Mouse (Mus musculus) macrophage (primary cell): ENCODE results near the gene Ddx50. TPM values are rescaled to one million over a fixed set of nuclear protein-coding genes. Genes with fewer than 3 reads are reported as not detected.
"Not testable (repeated sequence)": the region's sequence is repeated elsewhere in the genome, so short reads cannot be mapped to it uniquely, and the experiment has no call there.

Experiments used
- H3K27ac ChIP-seq: fragments of 350-480 bp; formaldehyde crosslinking; 2 replicates; pipeline ENCODE4 v1.9.0; 2021
- H3K36me3 ChIP-seq: fragments of 350-480 bp; formaldehyde crosslinking; 2 replicates; pipeline ENCODE4 v1.9.0; 2021; ENCODE audit errors: inconsistent target
- H3K4me3 ChIP-seq: fragments of 350-480 bp; formaldehyde crosslinking; 2 replicates; pipeline ENCODE4 v1.9.0; 2021; ENCODE audit errors: inconsistent target
- H3K79me2 ChIP-seq: fragments of 350-480 bp; formaldehyde crosslinking; 2 replicates; pipeline ENCODE4 v1.9.0; 2021; ENCODE audit errors: inconsistent target
- WGBS: methylation state at CpG from one replicate; pipeline ENCODE4 v1.1.7; 2026; ENCODE audit warnings: inconsistent platforms; ENCODE audit not compliant: missing documents; 5-methylcytosine and 5-hydroxymethylcytosine counted together
- polyA plus RNA-seq: library from polyadenylated mRNA; stranded (reverse); fragments of 250-400 nt; gene quantifications from 3 replicates; pipeline ENCODE4 v1.2.4, GENCODE M21; 2018; ENCODE audit warnings: inconsistent platforms

The Ddx50 gene
- polyA plus RNA-seq, 1 experiment from 2014 or later: 56.0 TPM

- H3K79me2 ChIP-seq: peaks cover 2% of the 10 kb centered on the region
- peaks cover 67% of the 10 kb centered on the region for H3K36me3 ChIP-seq
- WGBS: 88% methylated on average over 7 of the region's 7 CpGs
- H3K4me3 ChIP-seq: no peak overlapping the region
- no peak overlapping the region for H3K27ac ChIP-seq
Observed at GRCm38 (mm10) chr10:62582701-62583100, 68.3 kb downstream of the Ddx50 start.

GRCm38 (mm10) chr10:62582263-62582662, 68.8 kb downstream of the Ddx50 start:
- Histone ChIP-seq H3K79me2 (peaks cover 6% of the 10 kb centered on the region), H3K4me3 (no peak overlapping the region), H3K36me3 (peaks cover 62% of the 10 kb centered on the region), H3K27ac (no peak overlapping the region)
- WGBS: 88% methylated on average over 17 of the region's 17 CpGs

GRCm38 (mm10) chr10:62579129-62579528, 71.9 kb downstream of the Ddx50 start:
- H3K4me3 ChIP-seq, H3K27ac ChIP-seq: not testable (repeated sequence)
- H3K79me2 ChIP-seq: peaks cover 31% of the 10 kb centered on the region
- WGBS: 94% methylated on average over 6 of the region's 13 CpGs
- peaks cover 41% of the 10 kb centered on the region for H3K36me3 ChIP-seq

GRCm38 (mm10) chr10:62578338-62579100, 72.5 kb downstream of the Ddx50 start, which contains the start of gene Kif1bp:
TSS of gene Kif1bp (minus strand) at chr10:62578457.
- H3K27ac ChIP-seq: no peak within 1 kb of the TSS
- H3K79me2 ChIP-seq: peaks cover 31% of the 10 kb centered on the region
- H3K36me3 ChIP-seq: peaks cover 40% of the 10 kb centered on the region
- H3K4me3 ChIP-seq: peak within 1 kb of the TSS; percentile 75
- 6% methylated on average over 33 of the region's 33 CpGs for WGBS

- Histone ChIP-seq H3K4me3 (peak overlapping the region; percentile 75), H3K36me3 (peaks cover 33% of the 10 kb centered on the region), H3K79me2 (peaks cover 31% of the 10 kb centered on the region), H3K27ac (no peak overlapping the region)
- WGBS: 3% methylated on average over 54 of the region's 54 CpGs
Observed at GRCm38 (mm10) chr10:62577673-62578337, 73.2 kb downstream of the Ddx50 start.

- Histone ChIP-seq H3K27ac (no peak overlapping the region), H3K79me2 (peaks cover 31% of the 10 kb centered on the region), H3K4me3 (no peak overlapping the region), H3K36me3 (peaks cover 16% of the 10 kb centered on the region)
- WGBS: 88% methylated on average over 13 of the region's 13 CpGs
Observed at GRCm38 (mm10) chr10:62575001-62575400, 76.0 kb downstream of the Ddx50 start.

GRCm38 (mm10) chr10:62570126-62570871, 80.7 kb downstream of the Ddx50 start:
- peaks cover 59% of the 10 kb centered on the region for H3K36me3 ChIP-seq
- H3K27ac ChIP-seq: no peak overlapping the region
- 69% methylated on average over 7 of the region's 7 CpGs for WGBS
- H3K79me2 ChIP-seq: peaks cover 4% of the 10 kb centered on the region; the same call in 1 of the 2 replicates
- no peak overlapping the region for H3K4me3 ChIP-seq

- WGBS: 83% methylated on average over 4 of the region's 4 CpGs
- Histone ChIP-seq H3K79me2 (no peaks in the 10 kb centered on the region), H3K4me3 (no peak overlapping the region), H3K27ac (no peak overlapping the region), H3K36me3 (peaks cover 59% of the 10 kb centered on the region)
Observed at GRCm38 (mm10) chr10:62568861-62569260, 82.2 kb downstream of the Ddx50 start.

Other genes starting within 250 kb of the Ddx50 start
- gene Hkdc1, start 228.7 kb downstream of the Ddx50 start, polyA plus RNA-seq: not detected in 3 replicates
- 0.26 TPM in 1 of 3 replicates, not detected in the others for gene 4930507D05Rik, start 201.7 kb downstream of the Ddx50 start, polyA plus RNA-seq
- gene Supv3l1, start 201.5 kb downstream of the Ddx50 start, polyA plus RNA-seq: 9.8 to 13.0 TPM (median 12.9 TPM) in 3 replicates
- gene Vps26a, start 164.4 kb downstream of the Ddx50 start, polyA plus RNA-seq: 167 to 346 TPM (median 178 TPM) in 3 replicates
- gene Srgn, start 123.8 kb downstream of the Ddx50 start, polyA plus RNA-seq: 240 to 438 TPM (median 289 TPM) in 3 replicates
- 28.5 to 32.9 TPM (median 28.8 TPM) in 3 replicates for gene Kif1bp, start 72.8 kb downstream of the Ddx50 start, polyA plus RNA-seq
- 29.8 to 93.3 TPM (median 43.4 TPM) in 3 replicates for gene Ddx21, start 48.9 kb downstream of the Ddx50 start, polyA plus RNA-seq
- not detected in 3 replicates for gene Stox1, start 74.9 kb upstream of the Ddx50 start, polyA plus RNA-seq
- 44.5 to 72.7 TPM (median 52.5 TPM) in 3 replicates for gene Ccar1, start 141.1 kb upstream of the Ddx50 start, polyA plus RNA-seq